Mouse (Mus musculus): ENCODE measurements at regions not wholly inside any gene's neighbourhood (a gene's known extent, or its start where the extent isn't known, plus 50 kb on each side); places are given as distances from the start of the nearest gene placed in this dataset.

DNA sequence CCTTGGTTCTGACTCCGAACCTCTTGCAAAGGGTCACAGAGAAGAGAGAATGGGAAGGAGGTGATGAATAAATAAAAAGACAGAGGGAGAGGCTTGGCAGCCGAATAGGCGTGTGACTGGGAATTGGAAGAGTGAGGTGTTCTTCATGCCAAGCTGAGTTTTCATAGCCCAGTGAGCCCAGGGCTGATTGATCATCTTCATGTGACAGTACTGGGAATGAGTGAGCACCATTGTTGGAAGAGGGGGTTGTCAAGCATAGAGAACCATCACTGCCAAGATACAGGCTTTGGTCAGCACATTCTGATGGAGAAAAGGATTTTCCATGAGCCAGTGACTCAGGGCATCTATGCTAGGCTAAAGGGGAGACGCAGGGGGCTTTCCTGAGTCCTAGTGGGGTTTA, 163.0 kb downstream of the Slc30a10 start:
- no peak for DNase-seq (ENCODE audit: extremely low read depth, low read depth)

DNA sequence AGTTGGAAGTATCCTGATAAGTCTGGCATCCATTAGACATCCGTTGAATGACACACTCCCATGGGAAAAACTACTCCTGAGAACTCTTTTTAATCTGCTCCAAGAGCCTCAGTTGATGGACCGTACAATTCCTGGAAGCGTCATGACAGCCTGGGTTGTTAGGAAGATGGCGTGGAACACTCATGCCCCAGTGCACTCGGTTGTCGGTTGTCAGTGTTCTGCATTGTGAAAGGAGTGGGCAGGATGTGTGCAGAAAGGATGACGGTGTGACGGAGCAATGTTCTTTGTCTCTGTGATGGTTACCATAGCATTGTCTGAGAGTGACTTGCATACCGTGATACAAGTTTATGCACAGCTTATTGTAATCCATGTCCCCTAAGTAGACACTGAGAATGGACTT, 164.4 kb downstream of the Slc30a10 start:
- DNase-seq (ENCODE audit: extremely low read depth, low read depth), result no peak

DNA sequence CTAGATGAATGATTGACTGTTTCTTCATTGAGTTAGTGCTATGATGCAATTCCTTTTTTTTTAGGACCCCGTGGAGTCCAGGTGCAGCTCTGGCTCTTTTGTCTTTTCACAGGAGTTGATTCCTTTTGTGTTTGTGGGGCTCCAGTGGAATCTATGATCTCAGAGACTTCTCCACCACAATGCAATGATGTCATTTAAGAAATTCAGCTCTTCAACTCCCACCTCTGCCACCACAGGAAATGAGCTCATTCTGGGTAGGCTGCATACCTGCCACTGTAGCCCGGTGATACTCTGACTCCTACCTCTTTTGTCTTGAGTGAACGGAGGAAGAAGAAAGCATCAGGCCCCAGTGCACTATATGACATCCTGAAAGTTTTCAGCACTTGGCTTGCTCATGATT, 173.8 kb downstream of the Slc30a10 start:
- no peak for DNase-seq (ENCODE audit: extremely low read depth, low read depth)

DNA sequence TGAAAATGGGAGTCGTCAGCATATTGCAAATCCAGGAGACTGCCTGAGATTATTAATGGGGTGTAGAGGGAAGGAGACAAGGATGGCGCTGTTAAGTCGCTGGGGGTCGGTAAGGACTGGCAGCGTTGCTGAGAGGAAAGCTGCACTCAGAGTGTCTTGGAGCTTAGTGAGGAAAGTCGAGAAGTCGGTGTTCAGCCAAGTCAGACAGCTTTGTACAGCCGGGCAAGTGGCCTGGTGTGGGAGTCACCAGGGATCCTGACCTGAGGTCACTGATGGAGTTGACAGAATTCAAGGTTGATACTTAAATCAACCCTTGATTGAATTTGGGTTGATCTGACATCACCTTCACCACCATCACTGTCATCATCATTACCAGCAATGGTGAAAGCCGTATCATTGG, 175.3 kb downstream of the Slc30a10 start:
- no peak for DNase-seq (ENCODE audit: extremely low read depth, low read depth)

- no peak for DNase-seq (ENCODE audit: extremely low read depth, low read depth)
These were observed 184.0 kb downstream of the Slc30a10 start for GRCm38 (mm10) chr1:185638631-185639030.

DNA sequence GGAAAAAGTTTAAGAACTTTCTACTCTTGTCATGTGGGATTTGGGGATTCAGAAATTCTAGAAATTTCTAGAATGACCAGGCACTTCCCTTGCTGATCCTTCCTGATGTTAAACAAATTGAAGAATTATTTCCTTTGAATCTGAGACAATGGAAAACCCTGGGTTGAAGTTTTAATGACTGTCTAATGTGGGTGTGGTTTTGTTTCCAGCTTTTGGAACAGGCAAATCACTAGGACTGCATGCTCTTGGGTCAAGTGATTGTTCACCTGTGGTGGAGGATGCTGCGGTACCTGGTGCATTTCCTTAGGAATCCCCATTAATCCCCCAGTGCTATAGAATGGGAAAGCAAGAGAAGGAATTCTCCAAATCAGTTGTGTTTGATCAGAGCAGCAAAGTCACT, 184.8 kb downstream of the Slc30a10 start:
- DNase-seq (ENCODE audit: extremely low read depth, low read depth), result no peak

- no peak for DNase-seq (ENCODE audit: extremely low read depth, low read depth)
These were observed 189.4 kb downstream of the Slc30a10 start for GRCm38 (mm10) chr1:185644026-185644425.

DNA sequence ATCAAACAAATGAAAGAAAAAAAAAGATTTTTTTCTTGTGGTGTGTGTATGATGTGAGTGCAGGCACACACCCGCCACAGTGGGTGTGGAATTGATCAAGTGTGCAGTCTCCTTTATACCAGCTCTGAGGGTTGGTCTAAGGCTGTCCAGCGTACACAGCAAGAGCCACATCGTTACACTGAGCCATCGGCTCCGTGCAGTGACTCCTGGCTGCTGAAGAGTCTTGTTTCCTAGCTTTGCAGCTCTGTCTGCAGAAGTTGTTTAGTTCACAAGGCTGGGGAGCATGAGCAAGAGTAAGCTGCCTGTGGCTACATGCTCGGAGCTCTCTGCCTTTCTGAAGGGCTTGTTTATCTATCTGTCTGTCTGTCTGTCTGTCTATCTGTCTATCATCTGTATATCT, 193.5 kb downstream of the Slc30a10 start:
- no peak for DNase-seq (ENCODE audit: extremely low read depth, low read depth)

DNA sequence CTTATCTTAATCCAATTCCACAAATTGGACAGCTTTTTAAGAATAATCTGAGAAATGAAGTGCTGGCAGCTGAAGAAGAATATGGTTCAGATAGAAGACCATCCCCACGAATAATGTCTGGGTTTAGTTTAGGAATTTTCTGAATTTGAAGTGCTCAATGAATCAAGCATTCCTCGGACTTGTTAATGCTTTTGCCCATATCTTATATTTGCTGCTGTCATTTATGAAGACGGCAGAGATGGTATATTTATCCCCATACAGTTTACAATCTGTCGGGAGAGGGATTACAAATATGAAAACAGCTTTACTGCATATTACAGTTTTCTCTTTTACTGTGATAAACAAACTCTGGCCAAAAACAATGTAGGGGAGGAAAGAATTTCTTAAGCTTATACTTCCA, 194.3 kb downstream of the Slc30a10 start:
- DNase-seq (ENCODE audit: extremely low read depth, low read depth), result no peak

GRCm38 (mm10) chr1:185650926-185651325, 196.3 kb downstream of the Slc30a10 start:
- no peak for DNase-seq (ENCODE audit: extremely low read depth, low read depth)

DNA sequence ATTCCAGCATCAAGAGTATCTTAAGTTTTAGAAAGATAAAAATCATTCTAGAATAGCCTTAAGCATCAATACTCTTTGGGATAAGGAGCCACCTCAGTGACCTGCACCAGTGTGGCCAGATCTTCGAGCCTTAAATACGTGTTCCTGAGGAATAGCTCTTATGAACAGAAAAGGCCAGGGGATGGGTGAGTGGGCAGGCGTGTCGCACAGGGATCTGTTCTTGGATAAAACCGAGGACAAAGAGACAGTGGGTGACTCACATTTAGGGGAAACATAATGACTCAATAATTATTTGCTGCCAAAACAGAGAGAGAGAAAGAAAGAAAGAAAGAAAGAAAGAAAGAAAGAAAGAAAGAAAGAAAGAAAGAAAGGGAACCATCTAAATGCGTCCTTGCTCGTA, 200.4 kb downstream of the Slc30a10 start:
- DNase-seq (ENCODE audit: extremely low read depth, low read depth), result no peak

DNA sequence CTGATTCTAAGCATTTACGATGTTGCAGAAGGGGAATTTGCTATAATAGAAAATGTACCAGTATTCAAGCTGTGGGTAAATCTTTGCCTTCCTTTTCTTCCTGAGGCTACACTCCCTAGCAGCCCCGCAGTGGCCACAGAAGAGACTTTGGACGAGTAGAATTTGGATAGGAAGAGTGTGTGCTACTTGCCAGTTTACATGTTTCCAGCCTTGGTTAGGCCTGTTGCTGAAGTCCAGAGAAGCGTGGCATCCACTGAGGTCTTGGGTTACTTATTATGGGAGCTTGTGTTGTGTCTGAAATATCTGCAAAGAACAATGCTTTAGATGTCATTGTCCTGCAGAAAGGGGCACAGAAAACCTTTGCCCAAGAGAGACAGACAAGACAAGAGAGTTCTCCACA, 200.8 kb downstream of the Slc30a10 start:
- DNase-seq (ENCODE audit: extremely low read depth, low read depth), result no peak

- no peak for DNase-seq (ENCODE audit: extremely low read depth, low read depth)
These were observed 202.6 kb downstream of the Slc30a10 start for GRCm38 (mm10) chr1:185657286-185657685.

GRCm38 (mm10) chr1:185659476-185659875, 204.8 kb downstream of the Slc30a10 start:
- no peak for DNase-seq (ENCODE audit: extremely low read depth, low read depth)

- no peak for DNase-seq (ENCODE audit: extremely low read depth, low read depth)
These were observed 207.7 kb downstream of the Slc30a10 start for GRCm38 (mm10) chr1:185662336-185662735.

DNA sequence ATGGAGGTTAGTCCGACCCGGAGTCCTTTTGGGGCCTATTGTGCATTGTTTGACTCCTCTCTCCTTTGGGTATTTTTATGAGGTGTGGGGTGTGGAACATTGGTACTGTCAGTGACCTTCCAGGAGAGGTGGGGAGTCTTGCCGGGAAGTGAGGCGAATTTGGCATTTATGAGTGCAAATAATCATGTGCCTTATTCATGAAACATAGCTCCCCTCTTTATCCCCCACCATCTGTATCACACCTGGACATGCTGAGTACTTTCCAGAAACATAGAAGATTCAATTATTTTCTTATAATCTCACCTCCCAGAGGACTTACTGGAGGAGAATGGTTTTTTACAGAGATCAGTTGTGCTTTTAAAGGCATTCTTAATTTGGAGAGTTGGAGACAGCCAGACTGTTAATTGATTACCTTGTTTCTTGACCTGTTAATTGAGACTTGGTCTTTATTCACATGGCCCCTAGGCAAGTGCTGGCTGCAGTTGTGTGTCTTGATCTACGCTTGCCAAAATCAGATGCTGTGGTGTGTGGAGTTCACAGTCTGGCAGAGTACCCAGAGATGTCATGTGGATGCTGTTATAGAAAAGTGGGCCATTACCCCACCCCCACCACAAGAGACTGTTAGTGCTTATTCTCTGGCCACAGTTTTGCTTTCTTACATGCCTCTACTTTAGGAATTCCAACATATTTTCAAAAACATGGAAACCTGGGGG, 215.5 kb downstream of the Slc30a10 start:
- no peak for DNase-seq (ENCODE audit: extremely low read depth, low read depth)

GRCm38 (mm10) chr1:185672940-185673339, 218.3 kb downstream of the Slc30a10 start:
- DNase-seq (ENCODE audit: extremely low read depth, low read depth), result no peak

DNA sequence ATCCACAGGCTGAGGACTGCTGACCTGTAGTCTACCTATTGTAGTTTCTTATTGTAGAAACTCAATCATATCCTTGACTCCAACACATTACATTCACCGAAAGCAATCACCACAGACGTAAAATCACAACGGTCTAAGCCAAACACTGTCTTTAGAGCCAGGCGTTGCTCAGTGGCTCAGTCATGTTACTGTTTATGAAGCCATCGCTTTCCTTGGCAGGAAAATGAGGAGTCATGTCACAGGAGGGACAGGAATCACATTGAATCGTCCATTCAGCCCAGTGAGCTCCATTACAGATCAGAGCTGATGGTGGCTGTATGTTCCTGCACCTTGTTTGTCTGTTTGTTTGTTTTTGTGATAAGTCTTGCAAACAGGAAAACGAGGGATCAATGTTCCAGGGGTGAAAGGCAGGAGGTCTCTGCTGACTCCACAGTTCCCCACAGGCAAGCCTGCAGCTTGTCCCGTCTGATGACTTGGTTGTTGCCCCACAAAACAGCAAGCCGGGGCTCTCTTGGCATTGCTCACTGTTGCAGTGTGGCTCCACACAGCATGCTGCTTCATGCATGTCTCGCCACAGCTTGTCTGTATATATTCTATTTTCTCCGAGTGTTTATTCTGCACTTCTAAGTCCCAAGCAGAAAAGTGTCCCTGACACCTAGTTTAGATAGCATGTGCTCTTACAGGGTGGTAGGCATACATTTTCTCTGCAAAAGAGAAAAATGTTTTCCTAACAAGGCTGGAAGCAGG, 221.2 kb downstream of the Slc30a10 start:
- DNase-seq (ENCODE audit: extremely low read depth, low read depth), result no peak

GRCm38 (mm10) chr1:185681610-185682457, 227.2 kb downstream of the Slc30a10 start:
- no peak for DNase-seq (ENCODE audit: extremely low read depth, low read depth)

DNA sequence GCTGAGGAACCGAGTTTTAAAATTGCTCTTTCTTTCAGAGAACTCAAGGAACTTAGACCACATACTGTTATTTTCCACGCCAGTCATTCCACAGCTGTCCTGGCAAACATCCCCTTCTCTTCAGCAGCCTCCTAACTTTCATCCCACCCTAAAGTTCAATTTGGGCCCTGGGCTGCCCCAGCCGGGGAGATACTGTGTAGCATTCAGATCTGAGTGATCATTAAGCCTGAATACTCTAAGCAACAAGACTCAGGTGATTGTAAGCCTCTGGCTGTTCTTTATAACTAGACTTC, 227.8 kb downstream of the Slc30a10 start:
- DNase-seq (ENCODE audit: extremely low read depth, low read depth), result no peak

DNA sequence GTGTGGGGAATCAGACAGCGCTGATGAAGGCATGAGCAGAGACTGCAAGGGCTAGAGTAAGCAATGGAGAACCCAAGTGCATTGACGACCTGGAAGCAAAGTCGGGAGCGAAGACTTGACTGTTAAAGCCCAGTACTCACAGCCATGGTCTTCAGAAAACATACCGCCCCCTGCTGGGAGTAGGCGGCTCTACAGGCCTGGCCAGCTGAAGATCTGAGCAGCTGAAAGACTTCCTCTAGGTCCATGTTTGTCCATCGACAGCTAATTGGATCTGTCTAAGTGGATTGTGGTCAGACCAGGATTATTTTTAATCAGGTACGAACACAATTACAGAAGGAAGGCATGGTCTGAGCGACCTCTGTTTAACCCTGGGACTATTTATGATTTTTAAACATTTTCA, 230.0 kb downstream of the Slc30a10 start:
- no peak for DNase-seq (ENCODE audit: extremely low read depth, low read depth)

GRCm38 (mm10) chr1:185688506-185688905, 233.9 kb downstream of the Slc30a10 start:
- DNase-seq (ENCODE audit: extremely low read depth, low read depth), result no peak
